Mouse (Mus musculus) G1E (cell line): Measurements from ENCODE around the gene Ppp1r12b. TPM values are rescaled to one million over a fixed set of nuclear protein-coding genes. Genes with fewer than 3 reads are reported as not detected.
A peak's percentile ranks its signal among the peaks of the same experiment; 100 is the strongest.

ENCODE experiments used
- ATAC-seq: 2 replicates; pipeline ENCODE4 v1.8.0; 2016; ENCODE audit warnings: mild to moderate bottlenecking; ENCODE audit not compliant: insufficient number of reproducible peaks, poor library complexity, low FRiP score, severe bottlenecking; ENCODE audit errors: extremely low read depth
- DNase-seq: peaks from one replicate; pipeline ENCODE4 v3.0.0; 2012; ENCODE audit warnings: low spot score
- H3K27me3 ChIP-seq: 2 replicates; pipeline ENCODE4 v1.6.1; 2012; ENCODE audit warnings: mild to moderate bottlenecking, low read length, inconsistent platforms; ENCODE audit not compliant: insufficient read depth
- H3K36me3 ChIP-seq: replicated peaks from 2 replicates; pipeline ENCODE3; 2012; ENCODE audit warnings: mild to moderate bottlenecking, inconsistent platforms
- H3K4me1 ChIP-seq: 2 replicates; pipeline ENCODE4 v1.6.1; 2012; ENCODE audit warnings: low read depth, low read length, inconsistent platforms, mixed read lengths; ENCODE audit not compliant: insufficient read depth
- H3K4me3 ChIP-seq: 2 replicates; pipeline ENCODE4 v1.5.1; 2012; ENCODE audit warnings: low read depth, mild to moderate bottlenecking, inconsistent platforms, low read length, moderate library complexity, mixed read lengths
- H3K9me3 ChIP-seq: replicated peaks from 2 replicates; pipeline ENCODE4 v1.6.1; 2012; ENCODE audit warnings: inconsistent platforms
- CTCF ChIP-seq: IDR thresholded peaks from 2 replicates; pipeline ENCODE4 v1.5.1; 2012; ENCODE audit warnings: low read depth, low read length, inconsistent platforms, mixed read lengths
- GATA1 ChIP-seq: IDR thresholded peaks from 2 replicates; pipeline ENCODE4 v1.6.1; 2012; ENCODE audit warnings: borderline replicate concordance, low read length, inconsistent platforms, mixed read lengths
- GATA2 ChIP-seq: IDR thresholded peaks from 2 replicates; pipeline ENCODE4 v1.6.1; 2012; ENCODE audit warnings: low read depth, low read length, inconsistent platforms, borderline replicate concordance
- POLR2AphosphoS5 ChIP-seq: IDR thresholded peaks from 2 replicates; pipeline ENCODE4 v1.6.1; 2012; ENCODE audit warnings: low read depth, low read length, inconsistent platforms; ENCODE audit not compliant: insufficient replicate concordance
- TAL1 ChIP-seq: conservative IDR thresholded peaks from 2 replicates; pipeline ENCODE4 v1.6.1; 2012; ENCODE audit warnings: low read depth, low read length, inconsistent platforms, mixed read lengths
- polyA plus RNA-seq: library from polyadenylated mRNA; stranded (reverse); fragments of >175 nt; gene quantifications from 2 replicates; pipeline ENCODE4 v1.2.3, GENCODE M21; 2012
- total RNA-seq, 2 experiments: library from RNA; stranded (forward) in 1 of 2; stranded (reverse) in 1 of 2; fragments of 200-1000 nt in 1 of 2; fragments of >200 nt in 1 of 2; fragmentation: Nextera tagmentation in 1 of 2; gene quantifications; 2 replicates each; pipeline ENCODE4 v1.2.3; 2014 to 2017

Ppp1r12b gene
- total and polyA plus RNA-seq, 3 experiments: 1.7 to 15.7 (median 8.2) TPM

GRCm38 (mm10) chr1:134872678-134873077 lies 83.1 kb downstream of the Ppp1r12b start:
- Histone ChIP-seq H3K4me1 (peaks cover 9% of the 10 kb centered on the region), H3K9me3 (no peaks in the 10 kb centered on the region), H3K4me3 (no peak overlapping the region), H3K27me3 (no peaks in the 10 kb centered on the region), H3K36me3 (peaks cover 48% of the 10 kb centered on the region)
- no peak for DNase-seq
- TF ChIP-seq GATA1: no peak
- no peak for TF ChIP-seq POLR2AphosphoS5
- TF ChIP-seq TAL1: no peak
- no peak for TF ChIP-seq GATA2
- TF ChIP-seq CTCF: no peak
- ATAC-seq: no peak

DNA sequence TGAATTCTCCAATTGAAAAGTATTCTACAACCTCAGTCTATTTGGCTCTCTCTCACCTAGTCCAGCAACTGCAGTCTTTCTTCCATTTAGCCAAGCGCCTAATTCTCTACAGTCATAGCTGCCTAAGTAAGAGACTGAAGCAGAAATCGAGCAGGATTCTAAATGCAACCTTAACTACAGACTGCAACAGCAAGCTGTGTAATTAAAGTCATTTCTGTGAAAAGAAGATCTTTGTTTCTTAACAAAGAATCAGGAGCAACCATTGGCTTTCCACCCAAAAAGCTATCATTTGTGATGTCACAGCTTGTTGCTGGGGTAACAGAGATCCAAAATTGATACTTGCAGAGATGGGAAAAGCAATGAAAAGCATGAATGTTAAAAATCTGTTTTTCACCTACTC lies 89.3 kb downstream of the Ppp1r12b start:
- H3K4me1 ChIP-seq: peaks cover 9% of the 10 kb centered on the region
- ATAC-seq (no peak), DNase-seq (no peak)
- H3K9me3 ChIP-seq: no peaks in the 10 kb centered on the region
- H3K4me3 ChIP-seq: no peak overlapping the region
- H3K36me3 ChIP-seq: peaks cover 48% of the 10 kb centered on the region
- TF ChIP-seq GATA1 (no peak), TAL1 (no peak), CTCF (no peak), POLR2AphosphoS5 (no peak), GATA2 (no peak)
- no peaks in the 10 kb centered on the region for H3K27me3 ChIP-seq

DNA sequence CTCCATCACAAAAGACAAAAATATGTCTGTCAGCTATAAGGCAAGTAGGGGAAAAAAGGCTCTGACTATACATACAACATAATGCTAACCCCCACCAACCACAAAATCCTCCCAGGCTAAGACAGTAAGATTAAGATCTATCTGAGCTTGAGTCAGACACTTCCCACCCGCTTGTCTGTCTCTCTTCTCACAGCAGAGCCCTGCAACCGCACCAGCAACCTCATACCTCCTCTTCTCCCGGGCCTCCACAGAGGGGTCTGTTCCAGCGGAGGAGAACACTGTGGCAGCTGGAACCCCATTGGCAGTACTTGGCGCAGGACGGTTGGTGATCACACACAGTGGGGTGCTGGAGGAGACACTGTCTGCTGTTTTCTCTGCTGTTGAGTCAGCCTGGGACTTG lies 90.2 kb downstream of the Ppp1r12b start:
- DNase-seq (no peak), ATAC-seq (no peak)
- Histone ChIP-seq H3K9me3 (no peaks in the 10 kb centered on the region), H3K4me3 (no peak overlapping the region), H3K36me3 (peaks cover 49% of the 10 kb centered on the region), H3K27me3 (no peaks in the 10 kb centered on the region), H3K4me1 (peaks cover 9% of the 10 kb centered on the region)
- no peak for TF ChIP-seq GATA2
- no peak for TF ChIP-seq CTCF
- no peak for TF ChIP-seq TAL1
- no peak for TF ChIP-seq GATA1
- TF ChIP-seq POLR2AphosphoS5: no peak

GRCm38 (mm10) chr1:134860538-134860937 lies 95.2 kb downstream of the Ppp1r12b start:
- no peak overlapping the region for H3K4me3 ChIP-seq
- no peak for TF ChIP-seq GATA1
- TF ChIP-seq POLR2AphosphoS5: no peak
- no peak for TF ChIP-seq TAL1
- TF ChIP-seq CTCF: no peak
- no peak for TF ChIP-seq GATA2
- H3K27me3 ChIP-seq: no peaks in the 10 kb centered on the region
- peaks cover 33% of the 10 kb centered on the region for H3K36me3 ChIP-seq
- ATAC-seq (no peak), DNase-seq (no peak)
- H3K9me3 ChIP-seq: no peaks in the 10 kb centered on the region
- H3K4me1 ChIP-seq: peaks cover 6% of the 10 kb centered on the region

DNA sequence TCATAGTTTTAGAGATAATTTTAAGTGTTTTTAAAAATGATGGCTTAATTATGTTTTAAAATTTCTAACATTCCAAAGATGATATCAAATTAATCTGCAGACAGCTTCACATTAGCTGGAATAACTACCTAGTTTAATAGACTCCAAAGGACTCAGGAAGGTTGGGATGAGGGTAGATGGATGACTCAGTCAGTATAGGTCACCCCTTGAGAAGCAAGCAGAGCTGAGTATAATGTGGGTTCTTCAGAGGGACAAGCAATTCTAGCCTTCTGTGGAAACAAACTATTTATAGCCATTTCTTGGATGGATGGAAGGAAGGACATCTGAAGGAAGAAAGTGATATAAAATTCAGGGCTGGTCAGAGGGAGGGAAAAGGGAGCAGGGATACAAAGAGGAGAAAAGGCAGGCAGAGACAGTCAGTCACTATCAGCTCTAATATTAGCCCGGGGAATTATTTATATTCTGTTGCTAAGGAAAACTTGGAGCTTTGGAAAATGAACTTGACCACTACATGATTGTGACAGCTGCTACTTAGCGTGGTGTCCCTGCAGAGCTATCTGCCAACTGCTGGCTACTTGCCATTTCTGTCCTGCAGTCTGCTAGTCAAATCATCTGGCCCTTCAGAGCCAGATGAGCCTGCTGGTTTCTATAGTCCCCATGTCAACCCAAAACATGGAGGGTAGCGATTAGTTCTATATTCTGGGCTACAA lies 97.2 kb downstream of the Ppp1r12b start:
- ATAC-seq (no peak), DNase-seq (no peak)
- H3K4me3 ChIP-seq: no peak overlapping the region
- TF ChIP-seq POLR2AphosphoS5 (no peak), GATA2 (no peak), TAL1 (no peak), CTCF (no peak), GATA1 (no peak)
- no peaks in the 10 kb centered on the region for H3K4me1 ChIP-seq
- H3K36me3 ChIP-seq: peaks cover 23% of the 10 kb centered on the region
- H3K27me3 ChIP-seq: no peaks in the 10 kb centered on the region
- H3K9me3 ChIP-seq: no peaks in the 10 kb centered on the region

DNA sequence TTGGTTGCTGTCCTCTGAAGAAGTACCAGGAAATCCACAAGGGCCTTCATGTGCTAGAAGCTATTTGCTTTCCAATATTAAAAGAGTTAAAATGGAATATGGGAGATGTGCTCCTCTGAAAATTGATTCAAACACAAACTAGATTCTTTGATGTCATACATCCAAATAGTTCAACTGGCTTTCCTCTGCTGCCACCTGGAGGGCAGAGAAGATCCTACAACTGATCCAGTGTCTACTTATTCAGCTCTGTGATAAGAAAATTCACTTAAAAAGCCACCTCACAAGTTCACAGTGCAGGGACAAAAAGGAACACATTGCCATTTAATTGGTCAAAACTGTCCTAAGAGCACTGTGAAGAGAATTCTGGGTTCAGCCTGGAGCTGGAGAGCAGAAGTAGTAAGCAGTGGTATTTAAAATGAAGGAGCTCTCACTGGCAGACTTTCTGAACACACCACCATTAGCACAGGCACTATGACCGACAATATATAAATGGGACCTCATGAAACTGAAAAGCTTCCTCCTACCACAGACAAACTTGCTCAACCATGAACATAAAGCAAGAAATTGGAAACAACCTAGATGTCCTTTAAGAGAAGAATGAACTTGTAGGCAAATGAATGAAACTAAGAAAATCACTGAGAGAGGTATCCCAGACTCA lies 101.3 kb downstream of the Ppp1r12b start:
- no peaks in the 10 kb centered on the region for H3K9me3 ChIP-seq
- H3K36me3 ChIP-seq: peaks cover 27% of the 10 kb centered on the region
- no peak overlapping the region for H3K4me3 ChIP-seq
- no peak for DNase-seq
- TF ChIP-seq TAL1: no peak
- TF ChIP-seq CTCF: peak; percentile 92
- no peak for TF ChIP-seq GATA1
- H3K4me1 ChIP-seq: peaks cover 9% of the 10 kb centered on the region
- no peaks in the 10 kb centered on the region for H3K27me3 ChIP-seq
- ATAC-seq: peak; percentile 40; the same call in 1 of the 2 replicates
